12 mouse cellular contexts compared by ENCODE assay signal in the genomic region with DNA sequence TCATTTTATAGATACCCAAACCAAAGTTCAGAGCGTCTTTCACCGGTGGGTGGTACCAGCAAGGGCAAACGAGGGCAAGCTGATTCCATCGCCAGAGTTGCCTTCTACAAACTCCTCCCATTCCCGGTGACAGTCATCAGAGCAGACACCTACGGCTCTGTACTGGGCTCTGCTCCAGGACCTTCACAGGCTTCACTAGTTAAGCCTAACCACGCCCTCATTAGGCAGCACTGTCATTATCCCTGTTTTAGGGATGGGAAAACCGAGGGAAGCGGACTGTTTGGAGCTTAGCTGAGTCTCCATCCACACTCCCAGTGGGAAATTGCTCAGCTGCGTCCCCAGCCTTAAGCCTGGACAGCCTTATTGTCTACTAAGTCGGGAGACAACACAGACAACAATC. TPM values are rescaled to one million over a fixed set of nuclear protein-coding genes. Genes with fewer than 3 reads are reported as not detected.
A peak's percentile ranks its signal among the peaks of the same experiment; 100 is the strongest.
DNase-seq lines count a peak whose midpoint lies in the region; ATAC-seq and TF ChIP-seq lines count a peak whose summit lies in the region.
"Had no signal": no experiment of that assay in that cellular context is flagged by ENCODE, and none has a peak within 500 bp of the region (broad histone marks: within the 10 kb centered on the region; RNA-seq: fewer than 3 reads in every experiment).

No protein-coding gene starts in this region.

- H3K27ac ChIP-seq in heart, embryonic 16.5 days (ENCODE audit: low read length), result no peak overlapping the region
- H3K27ac ChIP-seq in stomach, postnatal 0 days (replicated peaks), result no peak overlapping the region

- H3K9me3 ChIP-seq in heart, embryonic 16.5 days (replicated peaks; ENCODE audit: control insufficient read depth, low read length), result no peaks in the 10 kb centered on the region
- H3K9me3 ChIP-seq in stomach, postnatal 0 days (ENCODE audit: control insufficient read depth, low read length), result no peaks in the 10 kb centered on the region

- WGBS in heart, embryonic 16.5 days, result 45% methylated on average over 11 of the region's 11 CpGs
- 52% methylated on average over 11 of the region's 11 CpGs for WGBS in stomach, postnatal 0 days

- no peak for TF ChIP-seq CTCF in stomach, postnatal 0 days (IDR thresholded peaks at IDR 0.05; ENCODE audit: low read depth)

- no peaks in the 10 kb centered on the region for H3K36me3 ChIP-seq in heart, embryonic 16.5 days (ENCODE audit: control insufficient read depth, insufficient read depth)
- no peaks in the 10 kb centered on the region for H3K36me3 ChIP-seq in stomach, postnatal 0 days (ENCODE audit: control insufficient read depth, insufficient read depth, low read length)

- H3K9ac ChIP-seq in heart, embryonic 16.5 days (ENCODE audit: low read length), result no peak overlapping the region
- H3K9ac ChIP-seq in stomach, postnatal 0 days (ENCODE audit: low read length), result no peak overlapping the region

- intact Hi-C loops in left cerebral cortex, postnatal 36 days (cut with DNase I), result no loop called here
- intact Hi-C loops in left cerebral cortex, postnatal 10 days (cut with DNase I), result no loop called here

- no peak for TF ChIP-seq EP300 in stomach, postnatal 0 days (optimal IDR thresholded peaks at IDR 0.05)

- H3K27me3 ChIP-seq in heart, embryonic 16.5 days (ENCODE audit: control insufficient read depth, insufficient read depth, low read length), result 0 out of 2 replicates have a peak, but pooled peaks cover 5% of the 10 kb centered on the region
- no peaks in the 10 kb centered on the region for H3K27me3 ChIP-seq in stomach, postnatal 0 days (ENCODE audit: control insufficient read depth, insufficient read depth, low read length)

- ATAC-seq in frontal cortex, adult (ENCODE audit: low TSS enrichment), result peak; percentile 70
- ATAC-seq in heart, embryonic 16.5 days (replicated peaks; ENCODE audit: extremely low read depth, insufficient read depth, low FRiP score), result 0 out of 2 replicates have a peak, but pooled peaks have one; percentile 58
- ATAC-seq in stomach, postnatal 0 days (ENCODE audit: low FRiP score, low TSS enrichment), result peak; percentile 29; the same call in 1 of the 2 replicates
- ATAC-seq: inflammation-experienced regulatory T-cells, adult 6 months had no signal

- no peak overlapping the region for H3K4me3 ChIP-seq in heart, embryonic 16.5 days (ENCODE audit: low read length)
- no peak overlapping the region for H3K4me3 ChIP-seq in stomach, postnatal 0 days (ENCODE audit: low read depth, low read length)

- DNase-seq in frontal cortex, postnatal 10 days (ENCODE audit: low spot score in 2 of 2), result no peak
- DNase-seq in left cerebral cortex, postnatal 36 days (ENCODE audit: low spot score in 2 of 2), result peak; percentile 19 to 26
- DNase-seq in left cerebral cortex, postnatal 10 days (ENCODE audit: extremely low spot score in 1 of 2, low spot score in 2 of 2), result no peak
- DNase-seq in stomach, postnatal 0 days (ENCODE audit: low spot score), result no peak
- DNase-seq in gastrocnemius, adult 8-10 months (ENCODE audit: low spot score in 2 of 2), result no peak
- DNase-seq in spleen, adult 12 weeks (ENCODE audit: low spot score), result no peak
- DNase-seq: liver; lung, postnatal 14 days had no signal

- peaks cover 6% of the 10 kb centered on the region; the same call in 1 of the 2 replicates for H3K4me1 ChIP-seq in heart, embryonic 16.5 days (ENCODE audit: control insufficient read depth, insufficient read depth, low read length)
- no peaks in the 10 kb centered on the region for H3K4me1 ChIP-seq in stomach, postnatal 0 days (replicated peaks; ENCODE audit: control insufficient read depth, insufficient read depth)

- no peak overlapping the region for H3K4me2 ChIP-seq in heart, embryonic 16.5 days (ENCODE audit: low read depth, low read length)
- H3K4me2 ChIP-seq in stomach, postnatal 0 days (replicated peaks; ENCODE audit: low read depth), result no peak overlapping the region

RNA-seq across cellular contexts. Expression of gene Vdr, which starts 20.4 kb away (rescaled TPM):
- total RNA-seq in left cerebral cortex, postnatal 36 days (2021), result under 1 TPM; 0.35 to 0.61 TPM
- total RNA-seq in left cerebral cortex, postnatal 10 days (2021), result under 1 TPM; 0.14 to 0.36 TPM
- polyA plus RNA-seq in heart, embryonic 16.5 days (2015; fragmentation: Nextera tagmentation; extraction: Ambion mirVana), result 1.1 and 1.5 TPM in 2 replicates
- 1.4 and 1.5 TPM in 2 replicates for polyA plus RNA-seq in stomach, postnatal 0 days (2015; fragmentation: Nextera tagmentation; extraction: Ambion mirVana)
- under 1 TPM in 3 of 4 experiments, not detected in 1; 0.07 to 0.13 (median 0.10) TPM for total RNA-seq in gastrocnemius, adult 8-10 months (2022)
- total RNA-seq: monocyte, adult 5-6 weeks had no signal

RNA-seq across cellular contexts. Expression of gene Hdac7, which starts 45.7 kb away (rescaled TPM):
- 10 to 100 TPM; 21.4 to 36.4 TPM for total RNA-seq in left cerebral cortex, postnatal 36 days (2021)
- 10 to 100 TPM; 21.5 to 23.5 TPM for total RNA-seq in left cerebral cortex, postnatal 10 days (2021)
- polyA plus RNA-seq in heart, embryonic 16.5 days (2015; fragmentation: Nextera tagmentation; extraction: Ambion mirVana), result 30.9 and 31.7 TPM in 2 replicates
- 8.0 and 9.4 TPM in 2 replicates for polyA plus RNA-seq in stomach, postnatal 0 days (2015; fragmentation: Nextera tagmentation; extraction: Ambion mirVana)
- total RNA-seq in gastrocnemius, adult 8-10 months (2022), result 1 to 10 TPM; 5.8 to 9.6 (median 9.3) TPM

Comparison
In these comparisons a context has a peak if more than half of its experiments do, and no peak if none do; other contexts are left out.
1. DNase-seq: peak in left cerebral cortex, postnatal 36 days (2 of 2); none in frontal cortex, postnatal 10 days (0 of 2), left cerebral cortex, postnatal 10 days (0 of 2), stomach, postnatal 0 days (single experiment), gastrocnemius, adult 8-10 months (0 of 2) and spleen, adult 12 weeks (single experiment).
2. Peak in every context shown above with its lines, with median percentiles within 50 percentile points of each other: ATAC-seq.